ENCODE assay signal across 8 mouse cellular contexts in genomic region chr10:85598093-85598599, GRCm38 (mm10).
DNase-seq lines count a peak whose midpoint lies in the region; ATAC-seq and TF ChIP-seq lines count a peak whose summit lies in the region.

No protein-coding gene starts in this region.

- TF ChIP-seq CTCF in kidney, postnatal 0 days (IDR thresholded peaks at IDR 0.05; ENCODE audit: low read depth), result no peak

- DNase-seq in neural tube, embryonic 11.5 days (ENCODE audit: low spot score), result no peak
- no peak for DNase-seq in neural tube, embryonic 10.5 days (ENCODE audit: extremely low spot score, low spot score)
- DNase-seq in heart, adult 18-20 months, result peak; percentile 48 to 67
- peak; percentile 42 for DNase-seq in kidney, postnatal 0 days (ENCODE audit: low spot score)
- DNase-seq in skeletal muscle tissue, adult 2 months (ENCODE audit: low read depth, low spot score), result peak; percentile 60
- no peak for DNase-seq in T-cell, adult 2 months (ENCODE audit: low spot score)

- H3K36me3 ChIP-seq in neural tube, embryonic 11.5 days (ENCODE audit: control insufficient read depth, insufficient read depth, low read length), result no peaks in the 10 kb centered on the region
- H3K36me3 ChIP-seq in embryonic facial prominence, embryonic 12.5 days, result no peaks in the 10 kb centered on the region
- H3K36me3 ChIP-seq in kidney, postnatal 0 days (ENCODE audit: insufficient read depth, low read length), result no peaks in the 10 kb centered on the region
- H3K36me3 ChIP-seq in lung, embryonic 15.5 days, result no peaks in the 10 kb centered on the region

- peak overlapping the region; percentile 39 for H3K4me3 ChIP-seq in neural tube, embryonic 11.5 days (ENCODE audit: low read depth, low read length)
- H3K4me3 ChIP-seq in embryonic facial prominence, embryonic 12.5 days, result peak overlapping the region; percentile 47
- peak overlapping the region; percentile 37 for H3K4me3 ChIP-seq in kidney, postnatal 0 days (replicated peaks; ENCODE audit: low read depth, low read length)
- peak overlapping the region; percentile 37 for H3K4me3 ChIP-seq in lung, embryonic 15.5 days

- H3K4me1 ChIP-seq in neural tube, embryonic 11.5 days (ENCODE audit: control insufficient read depth, insufficient read depth, low read length), result no peaks in the 10 kb centered on the region
- no peaks in the 10 kb centered on the region for H3K4me1 ChIP-seq in embryonic facial prominence, embryonic 12.5 days
- no peaks in the 10 kb centered on the region; the same call in 1 of the 2 replicates for H3K4me1 ChIP-seq in kidney, postnatal 0 days (replicated peaks; ENCODE audit: insufficient read depth, low read length)
- H3K4me1 ChIP-seq in lung, embryonic 15.5 days, result peaks cover 7% of the 10 kb centered on the region; the same call in 1 of the 2 replicates

- H3K27me3 ChIP-seq in neural tube, embryonic 11.5 days (ENCODE audit: control insufficient read depth, insufficient read depth, low read length), result no peaks in the 10 kb centered on the region
- peaks cover 6% of the 10 kb centered on the region; the same call in 1 of the 2 replicates for H3K27me3 ChIP-seq in embryonic facial prominence, embryonic 12.5 days
- no peaks in the 10 kb centered on the region for H3K27me3 ChIP-seq in kidney, postnatal 0 days (ENCODE audit: insufficient read depth, low read length)
- peaks cover 5% of the 10 kb centered on the region; the same call in 1 of the 2 replicates for H3K27me3 ChIP-seq in lung, embryonic 15.5 days

- peak overlapping the region; percentile 84 for H3K4me2 ChIP-seq in neural tube, embryonic 11.5 days (ENCODE audit: low read depth)
- peak overlapping the region; percentile 78 for H3K4me2 ChIP-seq in embryonic facial prominence, embryonic 12.5 days (replicated peaks)
- peak overlapping the region; percentile 69 for H3K4me2 ChIP-seq in kidney, postnatal 0 days (ENCODE audit: low read length)
- H3K4me2 ChIP-seq in lung, embryonic 15.5 days, result peak overlapping the region; percentile 86

- no peaks in the 10 kb centered on the region for H3K9me3 ChIP-seq in neural tube, embryonic 11.5 days (ENCODE audit: control insufficient read depth, low read length)
- H3K9me3 ChIP-seq in embryonic facial prominence, embryonic 12.5 days, result no peaks in the 10 kb centered on the region
- no peaks in the 10 kb centered on the region for H3K9me3 ChIP-seq in kidney, postnatal 0 days (replicated peaks; ENCODE audit: low read length)
- H3K9me3 ChIP-seq in lung, embryonic 15.5 days, result no peaks in the 10 kb centered on the region

- H3K9ac ChIP-seq in neural tube, embryonic 11.5 days (ENCODE audit: low read length), result peak overlapping the region; percentile 66
- peak overlapping the region; percentile 59 for H3K9ac ChIP-seq in embryonic facial prominence, embryonic 12.5 days
- H3K9ac ChIP-seq in kidney, postnatal 0 days (ENCODE audit: low read depth, low read length), result no peak overlapping the region
- no peak overlapping the region for H3K9ac ChIP-seq in lung, embryonic 15.5 days

- ATAC-seq in neural tube, embryonic 11.5 days (ENCODE audit: insufficient read depth, low FRiP score, low TSS enrichment), result no peak
- ATAC-seq in embryonic facial prominence, embryonic 12.5 days (ENCODE audit: insufficient number of reproducible peaks, insufficient read depth, low FRiP score, low TSS enrichment), result 0 out of 2 replicates have a peak, but pooled peaks have one; percentile 30
- ATAC-seq in kidney, postnatal 0 days (replicated peaks; ENCODE audit: low FRiP score, low read depth), result peak; percentile 46
- ATAC-seq in lung, embryonic 15.5 days (ENCODE audit: borderline replicate concordance, extremely low read depth, low FRiP score, low TSS enrichment), result peak; percentile 56

- no peak overlapping the region for H3K27ac ChIP-seq in neural tube, embryonic 11.5 days (ENCODE audit: low read depth, low read length)
- H3K27ac ChIP-seq in embryonic facial prominence, embryonic 12.5 days, result no peak overlapping the region
- no peak overlapping the region for H3K27ac ChIP-seq in kidney, postnatal 0 days
- no peak overlapping the region for H3K27ac ChIP-seq in lung, embryonic 15.5 days

- WGBS in neural tube, embryonic 11.5 days, result 44% methylated on average over 9 of the region's 9 CpGs
- WGBS in embryonic facial prominence, embryonic 12.5 days, result 46% methylated on average over 9 of the region's 9 CpGs
- 32% methylated on average over 9 of the region's 9 CpGs for WGBS in kidney, postnatal 0 days
- WGBS in lung, embryonic 15.5 days, result 26% methylated on average over 9 of the region's 9 CpGs

Comparison
In these comparisons a context has a peak if more than half of its experiments do, and no peak if none do; other contexts are left out.
1. DNase-seq: peak in heart, adult 18-20 months (2 of 2), kidney, postnatal 0 days (single experiment) and skeletal muscle tissue, adult 2 months (single experiment); none in neural tube, embryonic 11.5 days (single experiment), neural tube, embryonic 10.5 days (single experiment) and T-cell, adult 2 months (single experiment).
2. H3K9ac ChIP-seq: peak in neural tube, embryonic 11.5 days (single experiment) and embryonic facial prominence, embryonic 12.5 days (single experiment); none in kidney, postnatal 0 days (single experiment) and lung, embryonic 15.5 days (single experiment).
3. Peak in every context shown above with its lines, with median percentiles within 50 percentile points of each other: H3K4me2 ChIP-seq and H3K4me3 ChIP-seq.